Mouse (Mus musculus) gastrocnemius, adult 2 months (tissue): ENCODE measurements at regions not wholly inside any gene's neighbourhood (a gene's known extent, or its start where the extent isn't known, plus 50 kb on each side); places are given as distances from the start of the nearest gene placed in this dataset.

Experiments
- DNase-seq: peaks from one replicate; pipeline ENCODE4 v3.0.0; 2022
- H3K27ac ChIP-seq: fragments of 200-600 bp; 2 replicates; pipeline ENCODE4 v1.8.1; 2022; ENCODE audit warnings: mild to moderate bottlenecking
- H3K4me3 ChIP-seq: fragments of 200-600 bp; 2 replicates; pipeline ENCODE4 v1.8.1; 2022; ENCODE audit warnings: mild to moderate bottlenecking, moderate library complexity
- CTCF ChIP-seq: fragments of 200-600 bp; IDR thresholded peaks from 2 replicates; pipeline ENCODE4 v1.8.1; 2022; ENCODE audit warnings: antibody characterized with exemption, mild to moderate bottlenecking, moderate library complexity
- intact Hi-C: fragments of 180-260 bp; cut with DNase I; formaldehyde crosslinking; loops from one replicate; pipeline ENCODE4 v1.15.1; 2025

GRCm38 (mm10) chr4:48779202-48779905, 116.0 kb downstream of the Cavin4 start:
- Histone ChIP-seq H3K4me3 (no peak overlapping the region), H3K27ac (no peak overlapping the region)
- intact Hi-C loops, result loop anchor here (10.0 kb wide), 1 partner anchor 545 kb away; no protein-coding TSS in a partner anchor
- peak; percentile 96 for TF ChIP-seq CTCF
- peak; percentile 78 for DNase-seq

- no peak overlapping the region for H3K4me3 ChIP-seq
- TF ChIP-seq CTCF, result no peak
These were observed 116.6 kb downstream of the Cavin4 start for GRCm38 (mm10) chr4:48779955-48780354.

GRCm38 (mm10) chr4:48781099-48781498, 117.8 kb downstream of the Cavin4 start:
- DNase-seq, result no peak
- no peak overlapping the region for H3K27ac ChIP-seq
- intact Hi-C loops, result no loop called here
- TF ChIP-seq CTCF, result no peak
- H3K4me3 ChIP-seq, result no peak overlapping the region

More at GRCm38 (mm10) chr4:48779955-48780354, 116.6 kb downstream of the Cavin4 start:
- intact Hi-C loops, result loop anchor here (10.0 kb wide), 1 partner anchor 545 kb away; no protein-coding TSS in a partner anchor
- DNase-seq, result no peak
- no peak overlapping the region for H3K27ac ChIP-seq

- DNase-seq, result no peak
- TF ChIP-seq CTCF, result no peak
- intact Hi-C loops, result no loop called here
- Histone ChIP-seq H3K4me3 (no peak overlapping the region), H3K27ac (no peak overlapping the region)
These were observed 119.4 kb downstream of the Cavin4 start for GRCm38 (mm10) chr4:48782686-48783085.

GRCm38 (mm10) chr4:48791096-48791495, 127.8 kb downstream of the Cavin4 start:
- intact Hi-C loops, result no loop called here
- TF ChIP-seq CTCF, result no peak
- Histone ChIP-seq H3K27ac (peak overlapping the region; percentile 81), H3K4me3 (no peak overlapping the region; the same call in 1 of the 2 replicates)
- peak; percentile 23 for DNase-seq

- Histone ChIP-seq H3K27ac (no peak overlapping the region), H3K4me3 (no peak overlapping the region)
- intact Hi-C loops, result no loop called here
- no peak for TF ChIP-seq CTCF
- no peak for DNase-seq
These were observed 140.5 kb downstream of the Cavin4 start for GRCm38 (mm10) chr4:48803777-48804176.

GRCm38 (mm10) chr4:48808571-48808970, 145.3 kb downstream of the Cavin4 start:
- H3K27ac ChIP-seq, result no peak overlapping the region
- no peak for TF ChIP-seq CTCF
- intact Hi-C loops, result no loop called here
- H3K4me3 ChIP-seq, result no peak overlapping the region
- no peak for DNase-seq

GRCm38 (mm10) chr4:48833718-48834117, 170.4 kb downstream of the Cavin4 start:
- no peak overlapping the region for H3K4me3 ChIP-seq
- intact Hi-C loops, result no loop called here
- DNase-seq, result no peak
- no peak overlapping the region for H3K27ac ChIP-seq
- no peak for TF ChIP-seq CTCF

GRCm38 (mm10) chr4:48842777-48843214, 179.5 kb downstream of the Cavin4 start:
- Histone ChIP-seq H3K27ac (no peak overlapping the region), H3K4me3 (no peak overlapping the region)
- intact Hi-C loops, result no loop called here
- peak; percentile 67 for DNase-seq
- TF ChIP-seq CTCF, result no peak

GRCm38 (mm10) chr4:48871105-48871504, 188.0 kb upstream of the Plppr1 start:
- H3K27ac ChIP-seq, result no peak overlapping the region
- no peak for DNase-seq
- intact Hi-C loops, result no loop called here
- H3K4me3 ChIP-seq, result no peak overlapping the region
- TF ChIP-seq CTCF, result no peak

GRCm38 (mm10) chr4:48889074-48889592, 169.9 kb upstream of the Plppr1 start:
- no peak for DNase-seq
- no peak overlapping the region for H3K4me3 ChIP-seq
- no peak overlapping the region for H3K27ac ChIP-seq
- TF ChIP-seq CTCF, result no peak
- intact Hi-C loops, result no loop called here

GRCm38 (mm10) chr4:48904551-48904950, 154.5 kb upstream of the Plppr1 start:
- H3K27ac ChIP-seq, result no peak overlapping the region
- DNase-seq, result no peak
- no peak for TF ChIP-seq CTCF
- no peak overlapping the region for H3K4me3 ChIP-seq
- intact Hi-C loops, result no loop called here

- intact Hi-C loops, result no loop called here
- Histone ChIP-seq H3K27ac (no peak overlapping the region), H3K4me3 (no peak overlapping the region)
- TF ChIP-seq CTCF, result no peak
- DNase-seq, result no peak
These were observed 153.7 kb upstream of the Plppr1 start for GRCm38 (mm10) chr4:48905196-48905867.
